Mouse (Mus musculus) limb, embryonic 11.5 days (tissue): Measurements from ENCODE around the gene Zfpm1. TPM values are rescaled to one million over a fixed set of nuclear protein-coding genes. Genes with fewer than 3 reads are reported as not detected.

Experiments
- ATAC-seq: fragments of 200-750 bp; cut with Nextera tagmentation; 2 replicates; pipeline ENCODE4 v1.8.0; 2017; ENCODE audit warnings: low read depth; ENCODE audit not compliant: insufficient number of reproducible peaks, low FRiP score, low TSS enrichment
- DNase-seq: peaks from one replicate; pipeline ENCODE4 v3.0.0-alpha.2; 2015; ENCODE audit warnings: low spot score
- H3K27ac ChIP-seq: fragments of 300-500 bp; sonication (generic); replicated peaks from 2 replicates; pipeline ENCODE4 v1.5.1; 2014; ENCODE audit warnings: low read depth, mild to moderate bottlenecking, low read length
- H3K27me3 ChIP-seq: fragments of 300-500 bp; sonication (generic); 2 replicates; pipeline ENCODE4 v1.6.1; 2014; ENCODE audit warnings: mild to moderate bottlenecking, low read length, mixed read lengths; ENCODE audit not compliant: control insufficient read depth, insufficient read depth
- H3K36me3 ChIP-seq: fragments of 300-500 bp; sonication (generic); 2 replicates; pipeline ENCODE4 v1.6.1; 2014; ENCODE audit warnings: mild to moderate bottlenecking, low read length, moderate library complexity, mixed read lengths; ENCODE audit not compliant: control insufficient read depth, insufficient read depth
- H3K4me1 ChIP-seq: fragments of 300-500 bp; sonication (generic); 2 replicates; pipeline ENCODE4 v1.6.1; 2014; ENCODE audit warnings: low read length, mixed read lengths; ENCODE audit not compliant: control insufficient read depth, insufficient read depth
- H3K4me2 ChIP-seq: fragments of 300-500 bp; sonication (generic); 2 replicates; pipeline ENCODE4 v1.6.1; 2014; ENCODE audit warnings: low read depth, mild to moderate bottlenecking, moderate library complexity; ENCODE audit not compliant: severe bottlenecking
- H3K4me3 ChIP-seq: fragments of 300-500 bp; sonication (generic); 2 replicates; pipeline ENCODE4 v1.5.1; 2014; ENCODE audit warnings: low read depth, low read length
- H3K9ac ChIP-seq: fragments of 300-500 bp; sonication (generic); 2 replicates; pipeline ENCODE4 v1.6.1; 2014; ENCODE audit warnings: mild to moderate bottlenecking, low read length
- H3K9me3 ChIP-seq: fragments of 300-500 bp; sonication (generic); 2 replicates; pipeline ENCODE4 v1.6.1; 2016; ENCODE audit warnings: low read length; ENCODE audit not compliant: control insufficient read depth
- WGBS: fragments of 180-500 bp; shearing (Covaris S2); extraction: QIAGEN DNeasy Blood & Tissue Kit; methylation state at CpG from one replicate; pipeline ENCODE4 v1.1.7; 2014; 5-methylcytosine and 5-hydroxymethylcytosine counted together
- polyA plus RNA-seq: library from polyadenylated mRNA; unstranded; fragments of >200 nt; fragmentation: Nextera tagmentation; extraction: Ambion mirVana; gene quantifications from 2 replicates; pipeline ENCODE4 v1.2.1, GENCODE M21; 2014

Zfpm1 gene
- polyA plus RNA-seq, 1 experiment from 2014 or later, result 1.4 TPM

GRCm38 (mm10) chr8:122266867-122267266 is 15.1 kb upstream of the Zfpm1 start:
- no peaks in the 10 kb centered on the region for H3K36me3 ChIP-seq
- no peak overlapping the region for H3K9ac ChIP-seq
- H3K4me3 ChIP-seq, result no peak overlapping the region
- 0 out of 2 replicates have a peak, but pooled peaks cover 2% of the 10 kb centered on the region for H3K27me3 ChIP-seq
- H3K4me2 ChIP-seq, result no peak overlapping the region
- ATAC-seq, result no peak
- H3K4me1 ChIP-seq, result no peaks in the 10 kb centered on the region
- no peak overlapping the region for H3K27ac ChIP-seq
- 68% methylated on average over 13 of the region's 13 CpGs for WGBS
- DNase-seq, result no peak
- H3K9me3 ChIP-seq, result no peaks in the 10 kb centered on the region

- no peak overlapping the region for H3K27ac ChIP-seq
- H3K4me2 ChIP-seq, result peak overlapping the region; percentile 64
- H3K27me3 ChIP-seq, result 0 out of 2 replicates have a peak, but pooled peaks cover 2% of the 10 kb centered on the region
- H3K9ac ChIP-seq, result peak overlapping the region; percentile 57
- WGBS, result 58% methylated on average over 24 of the region's 24 CpGs
- DNase-seq (peak; percentile 53), ATAC-seq (no peak)
- H3K36me3 ChIP-seq, result no peaks in the 10 kb centered on the region
- H3K4me3 ChIP-seq, result peak overlapping the region; percentile 30
- peaks cover 7% of the 10 kb centered on the region; the same call in 1 of the 2 replicates for H3K4me1 ChIP-seq
- H3K9me3 ChIP-seq, result no peaks in the 10 kb centered on the region
Observed at GRCm38 (mm10) chr8:122268861-122269260, 13.1 kb upstream of the Zfpm1 start.

GRCm38 (mm10) chr8:122269404-122269803 is 12.5 kb upstream of the Zfpm1 start:
- H3K36me3 ChIP-seq, result no peaks in the 10 kb centered on the region
- no peaks in the 10 kb centered on the region for H3K9me3 ChIP-seq
- WGBS, result 4% methylated on average over 21 of the region's 21 CpGs
- peaks cover 7% of the 10 kb centered on the region; the same call in 1 of the 2 replicates for H3K4me1 ChIP-seq
- DNase-seq (peak; percentile 91), ATAC-seq (peak; percentile 17; the same call in 1 of the 2 replicates)
- 0 out of 2 replicates have a peak, but pooled peaks cover 2% of the 10 kb centered on the region for H3K27me3 ChIP-seq
- no peak overlapping the region for H3K27ac ChIP-seq
- peak overlapping the region; percentile 57 for H3K9ac ChIP-seq
- H3K4me2 ChIP-seq, result peak overlapping the region; percentile 64
- peak overlapping the region; percentile 30 for H3K4me3 ChIP-seq

GRCm38 (mm10) chr8:122270555-122270954 is 11.4 kb upstream of the Zfpm1 start:
- no peak overlapping the region for H3K27ac ChIP-seq
- ATAC-seq (no peak), DNase-seq (no peak)
- H3K9me3 ChIP-seq, result no peaks in the 10 kb centered on the region
- peaks cover 7% of the 10 kb centered on the region; the same call in 1 of the 2 replicates for H3K4me1 ChIP-seq
- 80% methylated on average over 7 of the region's 7 CpGs for WGBS
- no peaks in the 10 kb centered on the region for H3K36me3 ChIP-seq
- no peak overlapping the region for H3K4me3 ChIP-seq
- 0 out of 2 replicates have a peak, but pooled peaks cover 2% of the 10 kb centered on the region for H3K27me3 ChIP-seq
- no peak overlapping the region for H3K9ac ChIP-seq
- H3K4me2 ChIP-seq, result no peak overlapping the region

- no peaks in the 10 kb centered on the region for H3K36me3 ChIP-seq
- peak; percentile 93 for DNase-seq
- H3K9ac ChIP-seq, result no peak overlapping the region
- no peaks in the 10 kb centered on the region for H3K9me3 ChIP-seq
- peaks cover 7% of the 10 kb centered on the region; the same call in 1 of the 2 replicates for H3K4me1 ChIP-seq
- no peak overlapping the region for H3K4me2 ChIP-seq
- no peak overlapping the region for H3K4me3 ChIP-seq
- whole genome bisulfite sequencing, result 10% methylated on average over 5 of the region's 5 CpGs
- H3K27me3 ChIP-seq, result 0 out of 2 replicates have a peak, but pooled peaks cover 2% of the 10 kb centered on the region
- no peak overlapping the region for H3K27ac ChIP-seq
- peak; percentile 56; the same call in 1 of the 2 replicates for ATAC-seq
Observed at GRCm38 (mm10) chr8:122273152-122273551, 8.8 kb upstream of the Zfpm1 start.

GRCm38 (mm10) chr8:122273826-122274225 is 8.1 kb upstream of the Zfpm1 start:
- Histone ChIP-seq H3K27ac (no peak overlapping the region), H3K4me3 (no peak overlapping the region), H3K4me2 (no peak overlapping the region), H3K27me3 (0 out of 2 replicates have a peak, but pooled peaks cover 2% of the 10 kb centered on the region), H3K9ac (no peak overlapping the region), H3K36me3 (no peaks in the 10 kb centered on the region), H3K9me3 (no peaks in the 10 kb centered on the region), H3K4me1 (peaks cover 7% of the 10 kb centered on the region; the same call in 1 of the 2 replicates)
- 63% methylated on average over 7 of the region's 7 CpGs for WGBS
- DNase-seq, result no peak
- no peak for ATAC-seq

- Histone ChIP-seq H3K27ac (no peak overlapping the region), H3K4me1 (peaks cover 7% of the 10 kb centered on the region; the same call in 1 of the 2 replicates), H3K36me3 (no peaks in the 10 kb centered on the region), H3K9ac (no peak overlapping the region; the same call in 1 of the 2 replicates), H3K4me2 (no peak overlapping the region), H3K9me3 (no peaks in the 10 kb centered on the region), H3K27me3 (no peaks in the 10 kb centered on the region), H3K4me3 (no peak overlapping the region)
- 78% methylated on average over 11 of the region's 11 CpGs for WGBS
- DNase-seq (no peak), ATAC-seq (no peak)
Observed at GRCm38 (mm10) chr8:122274651-122275391, 7.1 kb upstream of the Zfpm1 start.

GRCm38 (mm10) chr8:122276308-122276707 is 5.6 kb upstream of the Zfpm1 start:
- Histone ChIP-seq H3K27ac (no peak overlapping the region), H3K9ac (no peak overlapping the region), H3K27me3 (no peaks in the 10 kb centered on the region), H3K4me2 (no peak overlapping the region), H3K36me3 (no peaks in the 10 kb centered on the region), H3K4me3 (no peak overlapping the region), H3K4me1 (peaks cover 13% of the 10 kb centered on the region), H3K9me3 (no peaks in the 10 kb centered on the region)
- ATAC-seq, result no peak
- DNase-seq, result no peak
- WGBS, result 96% methylated on average over 5 of the region's 5 CpGs
